9 mouse cellular contexts compared by ENCODE assay signal in the genomic region with DNA sequence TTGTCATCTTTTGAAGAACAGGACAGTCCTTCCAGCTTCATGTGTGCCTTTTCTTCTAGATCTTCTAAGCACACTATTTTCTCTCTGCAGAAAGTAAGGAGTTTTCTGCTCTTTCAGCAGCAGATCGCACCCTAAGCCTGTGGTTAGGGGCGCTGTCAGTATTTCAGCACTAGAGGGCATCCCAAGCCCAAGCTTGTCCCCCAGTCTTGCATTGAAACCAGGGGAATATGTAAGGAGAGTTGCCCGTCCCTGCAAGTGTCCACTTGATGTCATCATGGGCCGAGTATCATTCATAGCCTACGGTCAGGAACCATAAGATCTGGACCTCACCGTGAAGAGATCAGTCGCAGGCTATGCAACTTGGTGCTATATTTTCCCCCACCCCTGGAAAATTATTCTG. TPM values are rescaled to one million over a fixed set of nuclear protein-coding genes. Genes with fewer than 3 reads are reported as not detected.
DNase-seq lines count a peak whose midpoint lies in the region; ATAC-seq and TF ChIP-seq lines count a peak whose summit lies in the region.
"Had no signal": no experiment of that assay in that cellular context is flagged by ENCODE, and none has a peak within 500 bp of the region (broad histone marks: within the 10 kb centered on the region; RNA-seq: fewer than 3 reads in every experiment).

No protein-coding gene starts in this region.

- H3K27ac ChIP-seq in hindbrain, embryonic 10.5 days, result no peak overlapping the region
- H3K27ac ChIP-seq in hindbrain, embryonic 16.5 days (ENCODE audit: low read depth, low read length), result no peak overlapping the region
- H3K27ac ChIP-seq in ES-Bruce4 (ENCODE audit: insufficient read depth, low read length), result no peak overlapping the region
- no peak overlapping the region for H3K27ac ChIP-seq in stomach, postnatal 0 days (replicated peaks)
- H3K27ac ChIP-seq: limb, embryonic 12.5 days had no signal

- no peak overlapping the region for H3K4me3 ChIP-seq in hindbrain, embryonic 10.5 days
- no peak overlapping the region for H3K4me3 ChIP-seq in hindbrain, embryonic 16.5 days (ENCODE audit: low read length)
- no peak overlapping the region for H3K4me3 ChIP-seq in ES-Bruce4 (ENCODE audit: low read depth, low read length)
- no peak overlapping the region for H3K4me3 ChIP-seq in stomach, postnatal 0 days (ENCODE audit: low read depth, low read length)
- H3K4me3 ChIP-seq: limb, embryonic 12.5 days had no signal

- peaks cover 24% of the 10 kb centered on the region for H3K27me3 ChIP-seq in hindbrain, embryonic 10.5 days (ENCODE audit: insufficient read depth, poor library complexity, severe bottlenecking)
- no peaks in the 10 kb centered on the region for H3K27me3 ChIP-seq in hindbrain, embryonic 16.5 days (replicated peaks; ENCODE audit: control insufficient read depth, insufficient read depth, low read length)
- H3K27me3 ChIP-seq in ES-Bruce4 (ENCODE audit: control insufficient read depth, insufficient read depth, low read length, poor library complexity, severe bottlenecking), result no peaks in the 10 kb centered on the region
- no peaks in the 10 kb centered on the region for H3K27me3 ChIP-seq in stomach, postnatal 0 days (ENCODE audit: control insufficient read depth, insufficient read depth, low read length)
- H3K27me3 ChIP-seq: limb, embryonic 12.5 days had no signal

- H3K4me1 ChIP-seq in hindbrain, embryonic 10.5 days (replicated peaks), result 0 out of 2 replicates have a peak, but pooled peaks cover 5% of the 10 kb centered on the region
- H3K4me1 ChIP-seq in hindbrain, embryonic 16.5 days (ENCODE audit: control insufficient read depth, insufficient read depth, low read depth, low read length), result no peaks in the 10 kb centered on the region
- no peaks in the 10 kb centered on the region for H3K4me1 ChIP-seq in ES-Bruce4 (ENCODE audit: control insufficient read depth, insufficient read depth, low read length)
- no peaks in the 10 kb centered on the region for H3K4me1 ChIP-seq in stomach, postnatal 0 days (replicated peaks; ENCODE audit: control insufficient read depth, insufficient read depth)

- peak; percentile 42 for DNase-seq in hindbrain, embryonic 10.5 days (ENCODE audit: low spot score)
- DNase-seq in embryo, embryonic 11 days, result peak; percentile 70
- peak; percentile 67 to 71 for DNase-seq in kidney, postnatal 4 days
- DNase-seq in stomach, postnatal 0 days (ENCODE audit: low spot score), result peak; percentile 51
- no peak for DNase-seq in urinary bladder, adult 2 months (ENCODE audit: low spot score)
- DNase-seq in cerebellum, adult 11-12 months, result no peak

- no peak; the same call in 1 of the 2 replicates for ATAC-seq in hindbrain, embryonic 16.5 days
- ATAC-seq in stomach, postnatal 0 days (ENCODE audit: low FRiP score, low TSS enrichment), result peak; percentile 61; the same call in 1 of the 2 replicates

- no peak for TF ChIP-seq EP300 in ES-Bruce4 (IDR thresholded peaks at IDR 0.05; ENCODE audit: insufficient read depth, low read depth, low read length)
- TF ChIP-seq EP300 in stomach, postnatal 0 days (optimal IDR thresholded peaks at IDR 0.05), result no peak

- 51% methylated on average over 7 of the region's 7 CpGs for WGBS in hindbrain, embryonic 10.5 days
- 44% methylated on average over 7 of the region's 7 CpGs for WGBS in hindbrain, embryonic 16.5 days
- 43% methylated on average over 7 of the region's 7 CpGs for WGBS in stomach, postnatal 0 days

- H3K36me3 ChIP-seq in hindbrain, embryonic 10.5 days, result no peaks in the 10 kb centered on the region
- no peaks in the 10 kb centered on the region for H3K36me3 ChIP-seq in hindbrain, embryonic 16.5 days (ENCODE audit: control insufficient read depth, insufficient read depth, low read length)
- no peaks in the 10 kb centered on the region for H3K36me3 ChIP-seq in ES-Bruce4 (ENCODE audit: control insufficient read depth, insufficient read depth, low read length, poor library complexity, severe bottlenecking)
- H3K36me3 ChIP-seq in stomach, postnatal 0 days (ENCODE audit: control insufficient read depth, insufficient read depth, low read length), result no peaks in the 10 kb centered on the region
- H3K36me3 ChIP-seq: limb, embryonic 12.5 days had no signal

- no peak overlapping the region for H3K4me2 ChIP-seq in hindbrain, embryonic 16.5 days (ENCODE audit: low read length)
- H3K4me2 ChIP-seq in stomach, postnatal 0 days (replicated peaks; ENCODE audit: low read depth), result no peak overlapping the region
- H3K4me2 ChIP-seq: limb, embryonic 12.5 days had no signal

- no peak overlapping the region for H3K9ac ChIP-seq in hindbrain, embryonic 16.5 days (ENCODE audit: low read depth, low read length)
- no peak overlapping the region for H3K9ac ChIP-seq in ES-Bruce4 (ENCODE audit: low read depth, poor library complexity, severe bottlenecking)
- H3K9ac ChIP-seq in stomach, postnatal 0 days (ENCODE audit: low read length), result no peak overlapping the region
- H3K9ac ChIP-seq: limb, embryonic 12.5 days had no signal

- TF ChIP-seq POLR2A in ES-Bruce4 (IDR thresholded peaks at IDR 0.05; ENCODE audit: insufficient read depth, low read length), result no peak

- H3K9me3 ChIP-seq in hindbrain, embryonic 10.5 days, result no peaks in the 10 kb centered on the region
- H3K9me3 ChIP-seq in hindbrain, embryonic 16.5 days (ENCODE audit: control insufficient read depth, low read length), result no peaks in the 10 kb centered on the region
- H3K9me3 ChIP-seq in ES-Bruce4 (replicated peaks; ENCODE audit: control insufficient read depth, insufficient read depth, low read length, poor library complexity, severe bottlenecking), result no peaks in the 10 kb centered on the region
- H3K9me3 ChIP-seq in stomach, postnatal 0 days (ENCODE audit: control insufficient read depth, low read length), result no peaks in the 10 kb centered on the region

- TF ChIP-seq CTCF in ES-Bruce4 (IDR thresholded peaks at IDR 0.05; ENCODE audit: low read depth, low read length), result peak; percentile 75
- TF ChIP-seq CTCF in stomach, postnatal 0 days (IDR thresholded peaks at IDR 0.05; ENCODE audit: low read depth), result peak; percentile 89

RNA-seq across cellular contexts. Expression of a gene that starts 4.8 kb away (rescaled TPM):
- 29.2 and 30.2 TPM in 2 replicates for polyA plus RNA-seq in hindbrain, embryonic 10.5 days (2016; fragmentation: Nextera tagmentation; extraction: Ambion mirVana)
- 38.1 and 44.8 TPM in 2 replicates for polyA plus RNA-seq in hindbrain, embryonic 16.5 days (2015; fragmentation: Nextera tagmentation; extraction: Ambion mirVana)
- 14.0 and 14.6 TPM in 2 replicates for polyA plus RNA-seq in ES-Bruce4 (2011; ENCODE audit: insufficient read depth, insufficient read length, low read depth, missing spikeins)
- 44.6 and 45.7 TPM in 2 replicates for polyA plus RNA-seq in stomach, postnatal 0 days (2015; fragmentation: Nextera tagmentation; extraction: Ambion mirVana)
- polyA plus RNA-seq in urinary bladder, adult 2 months (2012; rRNA removed), result 70.6 and 71.2 TPM in 2 replicates

Comparison
In these comparisons a context has a peak if more than half of its experiments do, and no peak if none do; other contexts are left out.
1. DNase-seq: peak in hindbrain, embryonic 10.5 days (single experiment), embryo, embryonic 11 days (single experiment), kidney, postnatal 4 days (2 of 2) and stomach, postnatal 0 days (single experiment); none in urinary bladder, adult 2 months (single experiment) and cerebellum, adult 11-12 months (single experiment).